Mouse (Mus musculus): Measurements from ENCODE around the gene Trim15.
A peak's percentile ranks its signal among the peaks of the same experiment; 100 is the strongest.

Trim15 gene

GRCm38 (mm10) chr17:36832694-36833093 lies 34.3 kb downstream of the Trim15 start:
- no peak for DNase-seq (ENCODE audit: low read depth in 2 of 2, low spot score in 2 of 2)

DNA sequence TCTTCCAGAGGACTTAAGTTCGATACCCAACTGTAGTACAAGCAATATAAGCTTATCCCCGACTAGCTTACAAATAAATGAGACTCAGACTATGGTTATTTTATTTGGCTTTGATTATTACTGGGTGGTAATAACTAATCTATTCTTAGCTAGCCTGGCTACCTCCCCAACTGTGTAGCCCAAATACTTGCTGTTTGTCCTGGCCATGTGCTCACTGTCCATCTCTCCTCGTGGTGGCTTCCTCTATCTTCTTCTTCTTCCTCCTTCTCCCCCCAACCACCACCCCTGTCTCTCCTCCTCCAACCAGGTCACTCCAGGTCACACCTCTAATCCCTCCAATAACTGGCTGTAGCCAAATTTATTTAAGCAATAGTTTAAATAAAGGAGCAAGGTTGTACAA lies 36.5 kb downstream of the Trim15 start:
- no peak for DNase-seq (ENCODE audit: low read depth in 2 of 2, low spot score in 2 of 2)

- DNase-seq (ENCODE audit: low read depth in 2 of 2, low spot score in 2 of 2) = no peak
Observed at GRCm38 (mm10) chr17:36828488-36828887, 38.5 kb downstream of the Trim15 start.

- DNase-seq (ENCODE audit: low read depth in 2 of 2, low spot score in 2 of 2) = peak; percentile 71 to 83
Observed at GRCm38 (mm10) chr17:36826002-36826401, 41.0 kb downstream of the Trim15 start.

GRCm38 (mm10) chr17:36825525-36825924 lies 41.5 kb downstream of the Trim15 start:
- peak; percentile 15 to 44 for DNase-seq (ENCODE audit: low read depth in 2 of 2, low spot score in 2 of 2)

DNA sequence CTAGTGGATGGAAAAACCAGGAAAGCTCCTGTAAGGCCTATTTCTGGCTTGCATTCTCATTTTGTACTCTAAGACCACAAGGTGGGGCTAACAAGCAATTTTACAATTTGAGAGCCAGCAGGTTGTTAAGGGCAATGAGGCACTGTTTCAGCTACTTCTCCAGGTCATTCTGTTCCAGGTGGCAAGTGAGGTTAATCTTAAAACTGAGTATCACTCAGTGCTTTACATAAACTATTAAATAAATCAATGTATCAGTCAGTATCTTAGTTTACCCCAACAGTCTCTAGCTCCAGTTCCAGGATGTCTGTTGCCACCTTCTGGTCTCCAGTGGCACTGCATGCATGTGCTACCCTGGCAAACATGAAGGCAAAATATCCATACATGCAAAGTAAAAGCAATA lies 43.0 kb downstream of the Trim15 start:
- DNase-seq (ENCODE audit: low read depth in 2 of 2, low spot score in 2 of 2) = peak; percentile 37 to 61

DNA sequence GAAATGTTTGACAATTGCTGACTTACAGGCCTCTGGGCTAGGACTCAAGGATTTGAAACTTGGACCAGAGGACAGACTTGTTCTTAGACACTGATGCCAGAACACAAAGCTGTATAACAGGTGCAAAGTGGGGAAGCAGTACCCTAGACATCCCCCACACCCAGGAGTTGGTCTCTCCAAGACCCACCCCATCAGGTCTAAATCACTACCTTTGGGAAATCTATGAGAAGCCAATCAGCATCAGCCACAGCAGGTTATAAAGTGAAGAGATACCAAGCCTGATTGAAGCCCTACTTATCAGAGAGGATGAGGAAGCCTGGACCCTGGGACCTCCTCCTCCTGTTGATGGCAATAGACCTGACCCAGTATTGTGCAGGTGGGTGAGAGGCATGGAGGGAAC lies 55.1 kb downstream of the Trim15 start, which contains the start of gene H2-M10.6:
Gene H2-M10.6 (plus strand): TSS at position 301 of the 400 bp plus-strand sequence.
- DNase-seq (ENCODE audit: low read depth in 2 of 2, low spot score in 2 of 2) = no peak
